Mouse (Mus musculus) cortical plate, adult 2 months (tissue): ENCODE results near the gene Pcca.

Source experiments
- CTCF ChIP-seq: fragments of 200-500 bp; IDR thresholded peaks from 2 replicates; pipeline ENCODE4 v1.5.1; 2011; ENCODE audit warnings: mild to moderate bottlenecking, control low read depth, low read length; ENCODE audit not compliant: insufficient read depth; ENCODE audit errors: extremely low read depth
- POLR2A ChIP-seq: fragments of 200-500 bp; IDR thresholded peaks from 2 replicates; pipeline ENCODE4 v1.6.1; 2011; ENCODE audit warnings: mild to moderate bottlenecking, low read length, control low read depth; ENCODE audit not compliant: insufficient read depth; ENCODE audit errors: extremely low read depth

DNA sequence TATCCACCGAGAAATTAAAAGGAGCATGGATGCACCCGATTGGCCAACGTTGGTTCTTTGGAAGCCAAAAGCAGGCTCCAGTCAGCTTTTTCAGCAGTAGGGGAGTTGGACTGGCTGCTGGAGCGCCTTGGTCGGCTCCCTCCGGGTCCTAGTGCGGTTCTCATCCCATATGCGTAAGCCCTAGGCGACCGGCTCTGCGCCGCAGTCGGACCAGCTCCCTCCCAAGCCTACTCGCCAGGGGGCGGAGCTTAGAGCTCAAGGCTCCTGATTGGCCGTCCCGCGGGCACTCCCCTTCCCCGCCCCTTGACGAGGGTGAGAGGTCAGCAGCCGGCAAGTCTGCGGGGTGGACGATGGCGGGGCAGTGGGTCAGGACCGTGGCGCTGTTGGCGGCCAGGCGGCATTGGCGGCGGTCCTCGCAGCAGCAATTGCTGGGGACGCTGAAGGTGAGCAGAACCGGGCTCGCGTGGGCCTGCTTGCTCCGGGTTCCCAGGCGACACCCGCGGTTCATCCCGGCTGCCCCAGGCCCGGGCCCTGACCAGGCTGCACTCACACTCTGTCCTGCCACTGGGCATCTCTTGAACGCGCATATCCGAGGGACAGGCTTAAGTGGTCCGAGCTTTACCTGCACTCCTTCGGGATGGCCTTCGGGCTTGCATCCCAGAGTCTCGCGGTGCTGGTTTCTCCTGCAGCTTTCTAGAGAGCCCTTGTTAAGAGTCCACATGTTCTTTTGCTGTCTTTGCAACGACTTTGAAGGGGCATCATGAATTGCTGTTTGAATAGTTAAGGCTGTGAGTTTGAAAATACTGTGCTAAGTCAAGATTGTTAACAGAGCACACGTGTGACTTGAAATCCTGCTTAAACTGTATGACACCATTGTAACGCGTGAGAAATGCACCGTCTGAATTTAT lies at the start of gene Pcca:
- TF ChIP-seq CTCF (no peak), POLR2A (peak; percentile 82)
